Mouse (Mus musculus) midbrain, postnatal 0 days (tissue): ENCODE measurements around the gene Clec4d. TPM values are rescaled to one million over a fixed set of nuclear protein-coding genes. Genes with fewer than 3 reads are reported as not detected.
"Not testable (repeated sequence)": the region's sequence is repeated elsewhere in the genome, so short reads cannot be mapped to it uniquely, and the experiment has no call there.

Experiments used
- ATAC-seq: fragments of 200-750 bp; cut with Nextera tagmentation; 2 replicates; pipeline ENCODE4 v1.8.0; 2017; ENCODE audit warnings: moderate number of reproducible peaks, mild to moderate bottlenecking, moderate TSS enrichment, moderate library complexity; ENCODE audit not compliant: low FRiP score
- DNase-seq: peaks from one replicate; pipeline ENCODE4 v3.0.0-alpha.2; 2015; ENCODE audit warnings: low spot score
- H3K27ac ChIP-seq: fragments of 300-500 bp; sonication (generic); 2 replicates; pipeline ENCODE4 v1.5.1; 2014; ENCODE audit warnings: low read depth, mild to moderate bottlenecking, low read length, mixed read lengths
- H3K27me3 ChIP-seq: fragments of 300-500 bp; sonication (generic); 2 replicates; pipeline ENCODE4 v1.6.1; 2014; ENCODE audit warnings: low read length, control low read depth, mixed read lengths; ENCODE audit not compliant: insufficient read depth
- H3K36me3 ChIP-seq: fragments of 300-500 bp; sonication (generic); 2 replicates; pipeline ENCODE4 v1.6.1; 2014; ENCODE audit warnings: low read length, control low read depth, mixed read lengths; ENCODE audit not compliant: insufficient read depth
- H3K4me1 ChIP-seq: fragments of 300-500 bp; sonication (generic); 2 replicates; pipeline ENCODE4 v1.6.1; 2014; ENCODE audit warnings: mild to moderate bottlenecking, control low read depth, antibody characterized with exemption, low read length, mixed read lengths; ENCODE audit not compliant: insufficient read depth
- H3K4me2 ChIP-seq: fragments of 300-500 bp; sonication (generic); 2 replicates; pipeline ENCODE4 v1.6.1; 2014; ENCODE audit warnings: low read depth, mild to moderate bottlenecking, low read length, mixed read lengths; ENCODE audit not compliant: poor library complexity, severe bottlenecking
- H3K4me3 ChIP-seq: fragments of 300-500 bp; sonication (generic); 2 replicates; pipeline ENCODE4 v1.5.1; 2014; ENCODE audit warnings: low read depth, mild to moderate bottlenecking, low read length, moderate library complexity
- H3K9ac ChIP-seq: fragments of 300-500 bp; sonication (generic); replicated peaks from 2 replicates; pipeline ENCODE4 v1.6.1; 2014; ENCODE audit warnings: mild to moderate bottlenecking, low read length, moderate library complexity, mixed read lengths; ENCODE audit not compliant: poor library complexity, severe bottlenecking
- H3K9me3 ChIP-seq: fragments of 300-500 bp; sonication (generic); 2 replicates; pipeline ENCODE4 v1.6.1; 2016; ENCODE audit warnings: low read length, control low read depth
- CTCF ChIP-seq: IDR thresholded peaks from 2 replicates; pipeline ENCODE4 v1.5.1; 2016; ENCODE audit warnings: antibody characterized with exemption, mild to moderate bottlenecking
- WGBS: fragments of 180-500 bp; shearing (Covaris S2); extraction: QIAGEN DNeasy Blood & Tissue Kit; methylation state at CpG from one replicate; pipeline ENCODE4 v1.1.7; 2014; 5-methylcytosine and 5-hydroxymethylcytosine counted together
- polyA plus RNA-seq: library from polyadenylated mRNA; unstranded; fragments of >200 nt; fragmentation: Nextera tagmentation; extraction: Ambion mirVana; gene quantifications from 2 replicates; pipeline ENCODE4 v1.2.1, GENCODE M21; 2015
- total RNA-seq: library from RNA; depleted of rRNA; stranded (reverse); fragments of >200 nt; gene quantifications from 2 replicates; pipeline ENCODE4 v1.2.3, GENCODE M21; 2014; rRNA removed

Gene Clec4d
- total RNA-seq (not detected in 2 replicates), polyA plus RNA-seq (0.12 TPM in 1 of 2 replicates, not detected in the other)

- Histone ChIP-seq H3K4me2 (no peak within 1 kb of the TSS), H3K9ac (no peak within 1 kb of the TSS), H3K4me1 (no peaks in the 10 kb centered on the region), H3K36me3 (no peaks in the 10 kb centered on the region), H3K27ac (no peak within 1 kb of the TSS), H3K4me3 (no peak within 1 kb of the TSS), H3K9me3 (no peaks in the 10 kb centered on the region), H3K27me3 (no peaks in the 10 kb centered on the region)
- WGBS, result 77% methylated on average over 4 of the region's 4 CpGs
- peak; percentile 2 for DNase-seq
- TF ChIP-seq CTCF, result peak; percentile 55
- no peak for ATAC-seq
Measured at GRCm38 (mm10) chr6:123261555-123262161, at the start of gene Clec4d. TSS of gene Clec4d (plus strand) at chr6:123262111.

- Histone ChIP-seq H3K36me3 (no peaks in the 10 kb centered on the region), H3K9me3 (no peaks in the 10 kb centered on the region), H3K27me3 (no peaks in the 10 kb centered on the region), H3K27ac (no peak overlapping the region), H3K4me2 (no peak overlapping the region), H3K4me1 (no peaks in the 10 kb centered on the region), H3K9ac (no peak overlapping the region), H3K4me3 (no peak overlapping the region)
- 66% methylated on average over 2 of the region's 2 CpGs for WGBS
- DNase-seq (no peak), ATAC-seq (no peak)
- TF ChIP-seq CTCF, result no peak
Measured at GRCm38 (mm10) chr6:123227519-123228166, 34.3 kb upstream of the Clec4d start.

- 72% methylated on average over 3 of the region's 3 CpGs for WGBS
- Histone ChIP-seq H3K4me3 (no peak within 1 kb of the TSS), H3K9ac (no peak within 1 kb of the TSS), H3K27ac (no peak within 1 kb of the TSS), H3K36me3 (no peaks in the 10 kb centered on the region), H3K4me2 (no peak within 1 kb of the TSS), H3K27me3 (no peaks in the 10 kb centered on the region), H3K9me3 (no peaks in the 10 kb centered on the region), H3K4me1 (no peaks in the 10 kb centered on the region)
- DNase-seq, result no peak
- no peak for TF ChIP-seq CTCF
- ATAC-seq, result no peak
Measured at GRCm38 (mm10) chr6:123229644-123230043, 32.3 kb upstream of the Clec4d start, which contains the start of gene Clec4n. TSS of gene Clec4n (plus strand) at chr6:123229843.

GRCm38 (mm10) chr6:123231149-123231548 is 30.8 kb upstream of the Clec4d start:
- Histone ChIP-seq H3K4me1 (no peaks in the 10 kb centered on the region), H3K36me3 (no peaks in the 10 kb centered on the region), H3K4me2 (no peak overlapping the region), H3K27me3 (no peaks in the 10 kb centered on the region), H3K9ac (no peak overlapping the region), H3K4me3 (no peak overlapping the region), H3K9me3 (no peaks in the 10 kb centered on the region), H3K27ac (no peak overlapping the region)
- no peak for ATAC-seq
- TF ChIP-seq CTCF, result no peak
- DNase-seq, result no peak
- WGBS, result 64% methylated on average over 2 of the region's 2 CpGs

GRCm38 (mm10) chr6:123237582-123237981 is 24.3 kb upstream of the Clec4d start:
- Histone ChIP-seq H3K9ac (no peak overlapping the region), H3K27ac (no peak overlapping the region), H3K4me3 (no peak overlapping the region), H3K27me3 (no peaks in the 10 kb centered on the region), H3K9me3 (no peaks in the 10 kb centered on the region), H3K4me1 (no peaks in the 10 kb centered on the region), H3K4me2 (no peak overlapping the region), H3K36me3 (no peaks in the 10 kb centered on the region)
- ATAC-seq, result no peak
- DNase-seq, result no peak
- no peak for TF ChIP-seq CTCF

GRCm38 (mm10) chr6:123244201-123244600 is 17.7 kb upstream of the Clec4d start:
- DNase-seq (no peak), ATAC-seq (no peak)
- no peak overlapping the region for H3K4me2 ChIP-seq
- WGBS, result 88% methylated on average over 5 of the region's 5 CpGs
- no peak overlapping the region for H3K4me3 ChIP-seq
- no peaks in the 10 kb centered on the region for H3K4me1 ChIP-seq
- no peaks in the 10 kb centered on the region for H3K27me3 ChIP-seq
- no peak for TF ChIP-seq CTCF
- H3K9me3 ChIP-seq, result no peaks in the 10 kb centered on the region
- no peak overlapping the region for H3K9ac ChIP-seq
- H3K36me3 ChIP-seq, result no peaks in the 10 kb centered on the region
- H3K27ac ChIP-seq, result no peak overlapping the region

GRCm38 (mm10) chr6:123248862-123249261 is 13.0 kb upstream of the Clec4d start:
- not testable (repeated sequence) for H3K27me3 ChIP-seq, DNase-seq, H3K27ac ChIP-seq, H3K9me3 ChIP-seq, H3K4me3 ChIP-seq, ATAC-seq, H3K4me2 ChIP-seq, H3K36me3 ChIP-seq, H3K4me1 ChIP-seq, H3K9ac ChIP-seq
- WGBS, result 84% methylated on average over 2 of the region's 2 CpGs
